Mouse (Mus musculus): ENCODE results near the gene Gm47289. TPM values are rescaled to one million over a fixed set of nuclear protein-coding genes. Genes with fewer than 3 reads are reported as not detected.

Gene Gm47289
- polyA plus RNA-seq, 1 experiment from 2014 or later, result not detected

- no peak overlapping the region for H3K27ac ChIP-seq (replicated peaks; ENCODE audit: low read depth, low read length)
- H3K9me3 ChIP-seq (ENCODE audit: control insufficient read depth, low read length), result 0 out of 2 replicates have a peak, but pooled peaks cover 7% of the 10 kb centered on the region
- H3K4me1 ChIP-seq (ENCODE audit: control insufficient read depth, insufficient read depth, low read length), result no peaks in the 10 kb centered on the region
- no peak overlapping the region for H3K4me3 ChIP-seq (ENCODE audit: low read depth, low read length)
- H3K4me2 ChIP-seq (ENCODE audit: low read depth, low read length), result no peak overlapping the region
- H3K36me3 ChIP-seq (ENCODE audit: control insufficient read depth, insufficient read depth, low read length), result no peaks in the 10 kb centered on the region
- H3K27me3 ChIP-seq (replicated peaks; ENCODE audit: control insufficient read depth, insufficient read depth, low read length), result no peaks in the 10 kb centered on the region
- WGBS, result 64% methylated on average over 4 of the region's 4 CpGs
- DNase-seq (ENCODE audit: low spot score) (no peak), ATAC-seq (ENCODE audit: low read depth) (no peak)
- no peak overlapping the region for H3K9ac ChIP-seq (ENCODE audit: low read depth, low read length)
These were observed 48.2 kb downstream of the Gm47289 start for GRCm38 (mm10) chr9:119207113-119207512.

DNA sequence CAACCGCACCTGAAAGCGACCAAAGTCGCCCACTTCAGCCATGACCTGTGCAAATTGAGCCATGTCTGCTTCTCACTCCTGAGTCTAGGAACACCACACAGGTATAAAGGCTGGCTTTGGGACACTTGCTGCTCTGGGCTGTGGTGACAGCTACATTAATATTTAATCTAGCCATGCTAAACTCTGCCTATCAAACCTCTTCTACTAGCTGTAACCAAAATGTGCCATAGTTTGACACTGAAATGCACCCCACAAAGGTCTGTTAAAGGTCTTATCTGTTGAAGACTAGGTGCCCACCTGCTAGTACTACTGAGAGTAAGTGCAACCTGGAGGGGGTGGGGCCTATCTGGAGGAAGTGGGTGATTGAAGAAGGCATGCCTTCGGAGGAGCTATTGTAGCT is 50.0 kb downstream of the Gm47289 start, which contains the start of gene Slc22a13:
Slc22a13 (minus strand) TSS at position 101 of the 400 bp plus-strand sequence.
- Histone ChIP-seq H3K9me3 (ENCODE audit: control insufficient read depth, low read length) (0 out of 2 replicates have a peak, but pooled peaks cover 7% of the 10 kb centered on the region), H3K27ac (replicated peaks; ENCODE audit: low read depth, low read length) (no peak within 1 kb of the TSS), H3K36me3 (ENCODE audit: control insufficient read depth, insufficient read depth, low read length) (no peaks in the 10 kb centered on the region), H3K4me1 (ENCODE audit: control insufficient read depth, insufficient read depth, low read length) (no peaks in the 10 kb centered on the region), H3K4me3 (ENCODE audit: low read depth, low read length) (no peak within 1 kb of the TSS), H3K9ac (ENCODE audit: low read depth, low read length) (no peak within 1 kb of the TSS), H3K4me2 (ENCODE audit: low read depth, low read length) (no peak within 1 kb of the TSS), H3K27me3 (replicated peaks; ENCODE audit: control insufficient read depth, insufficient read depth, low read length) (no peaks in the 10 kb centered on the region)
- DNase-seq (ENCODE audit: low spot score), result no peak
- ATAC-seq (ENCODE audit: low read depth), result no peak
- WGBS, result 86% methylated on average over 1 of the region's 4 CpGs

Other genes with a start within 250 kb of the Gm47289 start
- gene Ctdspl, start 232.7 kb upstream of the Gm47289 start, polyA plus RNA-seq (2014; fragmentation: Nextera tagmentation; extraction: Ambion mirVana), result 17.7 and 17.8 TPM in 2 replicates
- 15.0 and 19.7 TPM in 2 replicates for gene Vill, start 106.4 kb upstream of the Gm47289 start, polyA plus RNA-seq (2014; fragmentation: Nextera tagmentation; extraction: Ambion mirVana)
- gene Plcd1, start 65.7 kb upstream of the Gm47289 start, polyA plus RNA-seq (2014; fragmentation: Nextera tagmentation; extraction: Ambion mirVana), result 43.5 and 45.2 TPM in 2 replicates
- 1.3 and 1.8 TPM in 2 replicates for gene Dlec1, start 56.7 kb upstream of the Gm47289 start, polyA plus RNA-seq (2014; fragmentation: Nextera tagmentation; extraction: Ambion mirVana)
- 1.9 and 2.6 TPM in 2 replicates for gene Acaa1b, start 2.1 kb upstream of the Gm47289 start, polyA plus RNA-seq (2014; fragmentation: Nextera tagmentation; extraction: Ambion mirVana)
- gene Slc22a13, start 49.9 kb downstream of the Gm47289 start, polyA plus RNA-seq (2014; fragmentation: Nextera tagmentation; extraction: Ambion mirVana), result not detected in 2 replicates
- 13.6 and 14.5 TPM in 2 replicates for gene Oxsr1, start 163.3 kb downstream of the Gm47289 start, polyA plus RNA-seq (2014; fragmentation: Nextera tagmentation; extraction: Ambion mirVana)
- 83.8 and 86.9 TPM in 2 replicates for gene Acaa1a, start 180.5 kb downstream of the Gm47289 start, polyA plus RNA-seq (2014; fragmentation: Nextera tagmentation; extraction: Ambion mirVana)
- gene Myd88, start 182.2 kb downstream of the Gm47289 start, polyA plus RNA-seq (2014; fragmentation: Nextera tagmentation; extraction: Ambion mirVana), result 22.2 and 26.4 TPM in 2 replicates
- 4.8 and 5.0 TPM in 2 replicates for gene Xylb, start 198.2 kb downstream of the Gm47289 start, polyA plus RNA-seq (2014; fragmentation: Nextera tagmentation; extraction: Ambion mirVana)
- gene Slc22a14, start 206.4 kb downstream of the Gm47289 start, polyA plus RNA-seq (2014; fragmentation: Nextera tagmentation; extraction: Ambion mirVana), result 0.26 TPM in 1 of 2 replicates, not detected in the other
- gene Acvr2b, start 243.0 kb downstream of the Gm47289 start, polyA plus RNA-seq (2014; fragmentation: Nextera tagmentation; extraction: Ambion mirVana), result 18.1 and 19.4 TPM in 2 replicates